Mouse (Mus musculus) effector memory CD4-positive, alpha-beta T cell, adult 5 months (primary cell): ENCODE data around the gene Rtn1. TPM values are rescaled to one million over a fixed set of nuclear protein-coding genes. Genes with fewer than 3 reads are reported as not detected.

Experiments used
- polyA plus RNA-seq: library from polyadenylated mRNA; unstranded; fragments of 100-300 nt; shearing (Covaris generic); gene quantifications from one replicate; pipeline ENCODE4 v1.2.1, GENCODE M21; 2017

The Rtn1 gene
- polyA plus RNA-seq: not detected

GRCm38 (mm10) chr12:72408954-72409353, at the start of gene Rtn1:
Rtn1 (minus strand) TSS chr12:72409054.

DNA sequence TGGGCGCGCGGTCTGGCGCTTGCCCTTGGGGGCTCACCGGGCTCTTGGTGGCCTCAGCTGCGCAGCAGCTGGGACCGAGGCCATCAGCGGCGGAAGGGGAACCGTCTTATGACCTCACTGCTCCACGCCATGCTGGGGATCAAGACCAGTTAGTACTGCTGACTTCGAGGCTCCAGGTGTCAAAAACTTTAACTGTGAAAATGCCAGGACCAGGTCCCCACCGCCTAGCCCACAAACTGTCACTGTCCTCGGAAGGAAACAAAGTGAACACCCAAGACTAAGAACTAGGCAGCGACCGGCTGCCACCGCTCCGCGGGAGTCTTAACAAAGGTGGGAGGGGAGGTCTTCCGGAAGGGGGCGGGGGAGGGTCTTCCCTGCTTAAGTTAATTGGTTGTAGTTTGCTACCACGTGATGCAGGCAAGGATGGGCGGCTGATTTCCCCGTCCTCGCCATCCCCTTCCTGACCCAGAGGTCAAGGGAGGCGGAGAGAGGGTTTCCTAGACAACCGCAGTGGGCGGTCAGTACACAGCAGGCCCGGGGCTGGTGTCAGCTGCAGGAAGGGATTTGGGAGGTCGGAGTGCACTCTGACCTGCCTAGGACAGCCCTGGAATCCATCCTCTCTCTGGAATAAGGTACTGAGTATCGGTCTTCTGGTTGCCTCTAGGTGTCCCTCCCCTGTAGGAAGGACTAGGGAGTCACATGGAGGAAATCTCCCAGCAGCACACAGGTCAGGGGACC, 33.2 kb upstream of the Rtn1 start, which contains the start of gene Lrrc9:
Lrrc9 (plus strand) TSS at position 28 of the 738 bp plus-strand sequence.

GRCm38 (mm10) chr12:72184929-72185328, 223.9 kb downstream of the Rtn1 start, which contains the start of gene Ccdc175:
Ccdc175 (minus strand) TSS chr12:72185029.

Other genes starting within 250 kb of the Rtn1 start
- not detected for gene Ccdc175, start 224.0 kb downstream of the Rtn1 start, polyA plus RNA-seq
- gene Lrrc9, start 32.8 kb upstream of the Rtn1 start, polyA plus RNA-seq: 0.40 TPM
- 5.2 TPM for gene Pcnx4, start 127.3 kb upstream of the Rtn1 start, polyA plus RNA-seq
- gene Gm4756, start 240.6 kb upstream of the Rtn1 start, polyA plus RNA-seq: not detected